In the genomic region with DNA sequence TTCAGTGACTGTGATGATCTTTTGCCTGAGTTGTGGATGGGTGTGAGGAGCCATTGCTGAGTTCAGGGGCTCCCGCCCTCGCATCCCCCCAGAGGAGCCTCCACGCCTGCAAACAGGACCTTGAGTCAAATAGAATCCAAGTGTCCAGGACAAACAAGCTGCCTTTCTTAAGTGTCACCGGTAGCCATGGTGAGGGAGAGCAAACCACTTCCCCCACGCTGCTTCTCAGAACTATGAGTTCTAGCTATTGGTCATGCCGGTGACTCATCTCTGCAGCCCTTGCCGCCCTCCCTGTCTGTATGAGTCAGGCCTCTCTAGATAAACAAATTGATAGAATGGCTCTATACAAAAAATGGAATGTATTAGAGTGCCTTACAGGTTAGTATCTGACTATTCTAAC, we compare ENCODE assay signal across 12 mouse cellular contexts. TPM values are rescaled to one million over a fixed set of nuclear protein-coding genes. Genes with fewer than 3 reads are reported as not detected.
DNase-seq lines count a peak whose midpoint lies in the region; ATAC-seq and TF ChIP-seq lines count a peak whose summit lies in the region.
"Had no signal": no experiment of that assay in that cellular context is flagged by ENCODE, and none has a peak within 500 bp of the region (broad histone marks: within the 10 kb centered on the region; RNA-seq: fewer than 3 reads in every experiment).

No protein-coding gene starts in this region.

- H3K36me3 ChIP-seq in lung, postnatal 0 days (ENCODE audit: insufficient read depth, low read length): no peaks in the 10 kb centered on the region
- H3K36me3 ChIP-seq: midbrain, embryonic 10.5 days; stomach, embryonic 15.5 days had no signal

- H3K4me1 ChIP-seq in lung, postnatal 0 days (ENCODE audit: insufficient read depth, low read depth, low read length): no peaks in the 10 kb centered on the region
- peaks cover 8% of the 10 kb centered on the region for H3K4me1 ChIP-seq in embryonic fibroblast, embryonic 13.5 days (ENCODE audit: control insufficient read depth, insufficient read depth, low read length)
- H3K4me1 ChIP-seq: midbrain, embryonic 10.5 days; stomach, embryonic 15.5 days had no signal

- intact Hi-C loops in left cerebral cortex, postnatal 36 days (cut with DNase I): loop anchor here (5.0 kb wide), 1 partner anchor 33 kb away; a partner anchor contains a TSS

- peaks cover 9% of the 10 kb centered on the region; the same call in 1 of the 2 replicates for H3K27me3 ChIP-seq in lung, postnatal 0 days (replicated peaks; ENCODE audit: insufficient read depth, low read length)

- 25% methylated on average over 7 of the region's 7 CpGs for WGBS in lung, postnatal 0 days

- no peak for TF ChIP-seq POLR2A in embryonic fibroblast, embryonic 13.5 days (IDR thresholded peaks at IDR 0.05; ENCODE audit: low read depth, low read length)

- H3K4me2 ChIP-seq in lung, postnatal 0 days (replicated peaks; ENCODE audit: low read depth, low read length): no peak overlapping the region
- H3K4me2 ChIP-seq: hindbrain, embryonic 14.5 days; stomach, embryonic 15.5 days had no signal

- no peaks in the 10 kb centered on the region for H3K9me3 ChIP-seq in lung, postnatal 0 days (ENCODE audit: low read length)
- H3K9me3 ChIP-seq: stomach, embryonic 15.5 days had no signal

- peak; percentile 89 for ATAC-seq in lung, postnatal 0 days

- H3K9ac ChIP-seq in lung, postnatal 0 days (replicated peaks; ENCODE audit: low read depth): no peak overlapping the region
- H3K9ac ChIP-seq: hindbrain, embryonic 14.5 days; stomach, embryonic 15.5 days had no signal

- no peak for TF ChIP-seq CTCF in lung, postnatal 0 days (IDR thresholded peaks at IDR 0.05)
- TF ChIP-seq CTCF in embryonic fibroblast, embryonic 13.5 days (IDR thresholded peaks at IDR 0.05; ENCODE audit: borderline replicate concordance, insufficient read depth, low read length): no peak

- TF ChIP-seq EP300 in lung, postnatal 0 days (IDR thresholded peaks at IDR 0.05): peak; percentile 42; the same call in 1 of the 2 replicates

- peak; percentile 73 for DNase-seq in lung, postnatal 0 days (ENCODE audit: low spot score)
- no peak for DNase-seq in lung, postnatal 14 days
- DNase-seq in MN1 (ENCODE audit: low spot score): peak; percentile 55
- DNase-seq in skeletal muscle tissue, adult 2 months (ENCODE audit: low read depth, low spot score): peak; percentile 3
- no peak for DNase-seq in right cerebral cortex, postnatal 14 days
- no peak for DNase-seq in left cerebral cortex, postnatal 36 days (ENCODE audit: low spot score in 2 of 2)
- DNase-seq in layer of hippocampus, adult 11-12 months (ENCODE audit: low spot score): no peak
- DNase-seq: gastrocnemius, postnatal 10 days had no signal

- no peak overlapping the region for H3K27ac ChIP-seq in lung, postnatal 0 days (ENCODE audit: low read length)
- peak overlapping the region; percentile 67 for H3K27ac ChIP-seq in embryonic fibroblast, embryonic 13.5 days (ENCODE audit: insufficient read depth, low read length)
- H3K27ac ChIP-seq: hindbrain, embryonic 14.5 days; midbrain, embryonic 10.5 days; stomach, embryonic 15.5 days had no signal

- H3K4me3 ChIP-seq in lung, postnatal 0 days (ENCODE audit: low read depth, low read length): no peak overlapping the region
- no peak overlapping the region for H3K4me3 ChIP-seq in embryonic fibroblast, embryonic 13.5 days (ENCODE audit: insufficient read depth, low read length)
- H3K4me3 ChIP-seq: midbrain, embryonic 10.5 days; stomach, embryonic 15.5 days had no signal

RNA-seq across cellular contexts. Expression of a gene that starts 35.3 kb away (rescaled TPM):
- polyA plus RNA-seq in lung, postnatal 0 days (2015; fragmentation: Nextera tagmentation; extraction: Ambion mirVana): 0.88 and 1.1 TPM in 2 replicates
- polyA plus RNA-seq in embryonic fibroblast, embryonic 13.5 days (2011; ENCODE audit: insufficient read length, low read depth, missing spikeins): 0.32 and 0.40 TPM in 2 replicates
- 100 to 1,000 TPM; 240 to 255 TPM for total RNA-seq in left cerebral cortex, postnatal 36 days (2021)

Comparison
In these comparisons a context has a peak if more than half of its experiments do, and no peak if none do; other contexts are left out.
1. DNase-seq: peak in lung, postnatal 0 days (single experiment), MN1 (single experiment) and skeletal muscle tissue, adult 2 months (single experiment); none in lung, postnatal 14 days (single experiment), right cerebral cortex, postnatal 14 days (single experiment), left cerebral cortex, postnatal 36 days (0 of 2) and layer of hippocampus, adult 11-12 months (single experiment).